Mouse (Mus musculus) hindbrain, embryonic 10.5 days (tissue): ENCODE data around the gene Rhbg. TPM values are rescaled to one million over a fixed set of nuclear protein-coding genes. Genes with fewer than 3 reads are reported as not detected.
"Not testable (repeated sequence)": the region's sequence is repeated elsewhere in the genome, so short reads cannot be mapped to it uniquely, and the experiment has no call there.

Experiments
- DNase-seq: peaks from one replicate; pipeline ENCODE4 v3.0.0-alpha.2; 2017; ENCODE audit warnings: low spot score
- H3K27ac ChIP-seq: fragments of 300-500 bp; sonication (generic); 2 replicates; pipeline ENCODE4 v1.5.1; 2016; ENCODE audit warnings: mild to moderate bottlenecking, moderate library complexity
- H3K27me3 ChIP-seq: fragments of 300-500 bp; sonication (generic); 2 replicates; pipeline ENCODE4 v1.6.1; 2016; ENCODE audit warnings: mild to moderate bottlenecking; ENCODE audit not compliant: poor library complexity, insufficient read depth, severe bottlenecking
- H3K36me3 ChIP-seq: fragments of 300-500 bp; sonication (generic); 2 replicates; pipeline ENCODE4 v1.6.1; 2016; ENCODE audit warnings: mild to moderate bottlenecking, moderate library complexity
- H3K4me1 ChIP-seq: fragments of 300-500 bp; sonication (generic); replicated peaks from 2 replicates; pipeline ENCODE4 v1.6.1; 2016; ENCODE audit warnings: mild to moderate bottlenecking
- H3K4me3 ChIP-seq: fragments of 300-500 bp; sonication (generic); 2 replicates; pipeline ENCODE4 v1.5.1; 2016; ENCODE audit warnings: mild to moderate bottlenecking, moderate library complexity
- H3K9me3 ChIP-seq: fragments of 300-500 bp; sonication (generic); 2 replicates; pipeline ENCODE4 v1.6.1; 2016; ENCODE audit warnings: mild to moderate bottlenecking, moderate library complexity
- WGBS: fragments of 180-500 bp; shearing (Covaris S2); methylation state at CpG from one replicate; pipeline ENCODE4 v1.1.7; 2016; 5-methylcytosine and 5-hydroxymethylcytosine counted together
- polyA plus RNA-seq: library from polyadenylated mRNA; unstranded; fragments of >200 nt; fragmentation: Nextera tagmentation; extraction: Ambion mirVana; gene quantifications from 2 replicates; pipeline ENCODE4 v1.2.1, GENCODE M21; 2016

Rhbg gene
- polyA plus RNA-seq = not detected in 2 replicates

GRCm38 (mm10) chr3:88254268-88254926 is at the start of gene Rhbg:
Gene Rhbg (minus strand): TSS chr3:88254709.
- peak within 1 kb of the TSS; percentile 52 for H3K4me3 ChIP-seq
- WGBS = 2% methylated on average over 34 of the region's 34 CpGs
- H3K27ac ChIP-seq = peak within 1 kb of the TSS; percentile 59
- H3K4me1 ChIP-seq = peaks cover 19% of the 10 kb centered on the region
- no peaks in the 10 kb centered on the region for H3K36me3 ChIP-seq
- no peak for DNase-seq
- no peaks in the 10 kb centered on the region for H3K9me3 ChIP-seq
- peaks cover 61% of the 10 kb centered on the region for H3K27me3 ChIP-seq

- Histone ChIP-seq H3K27me3 (no peaks in the 10 kb centered on the region), H3K4me3 (0 out of 2 replicates have a peak overlapping the region, but pooled peaks have one; percentile 80), H3K9me3 (no peaks in the 10 kb centered on the region), H3K36me3 (peaks cover 61% of the 10 kb centered on the region), H3K27ac (no peak overlapping the region), H3K4me1 (peaks cover 23% of the 10 kb centered on the region)
- DNase-seq = no peak
- 97% methylated on average over 1 of the region's 1 CpGs for WGBS
These were observed 44.7 kb upstream of the Rhbg start for GRCm38 (mm10) chr3:88299172-88299571.

GRCm38 (mm10) chr3:88297321-88297851 is 42.9 kb upstream of the Rhbg start:
- WGBS = under 1% methylated on average over 30 of the region's 30 CpGs
- peaks cover 23% of the 10 kb centered on the region for H3K4me1 ChIP-seq
- DNase-seq = no peak
- H3K36me3 ChIP-seq = peaks cover 43% of the 10 kb centered on the region
- no peaks in the 10 kb centered on the region for H3K27me3 ChIP-seq
- peak overlapping the region; percentile 80 for H3K4me3 ChIP-seq
- H3K9me3 ChIP-seq = no peaks in the 10 kb centered on the region
- H3K27ac ChIP-seq = peak overlapping the region; percentile 96

- Histone ChIP-seq H3K4me3 (peak within 1 kb of the TSS; percentile 80), H3K36me3 (peaks cover 37% of the 10 kb centered on the region), H3K4me1 (peaks cover 23% of the 10 kb centered on the region), H3K9me3 (no peaks in the 10 kb centered on the region), H3K27ac (peak within 1 kb of the TSS; percentile 96), H3K27me3 (no peaks in the 10 kb centered on the region)
- peak; percentile 96 for DNase-seq
- WGBS = under 1% methylated on average over 44 of the region's 44 CpGs
These were observed 42.2 kb upstream of the Rhbg start, which contains the start of the genes Tsacc and Cct3 for GRCm38 (mm10) chr3:88296561-88297318. Gene Tsacc (minus strand): TSS chr3:88296999. Gene Cct3 (plus strand): TSS chr3:88297116.

GRCm38 (mm10) chr3:88296110-88296560 is 41.6 kb upstream of the Rhbg start:
- peak overlapping the region; percentile 96 for H3K27ac ChIP-seq
- peaks cover 23% of the 10 kb centered on the region for H3K4me1 ChIP-seq
- H3K4me3 ChIP-seq = peak overlapping the region; percentile 80
- WGBS = 2% methylated on average over 12 of the region's 12 CpGs
- DNase-seq = no peak
- no peaks in the 10 kb centered on the region for H3K27me3 ChIP-seq
- H3K9me3 ChIP-seq = no peaks in the 10 kb centered on the region
- peaks cover 31% of the 10 kb centered on the region for H3K36me3 ChIP-seq

GRCm38 (mm10) chr3:88295272-88295671 is 40.8 kb upstream of the Rhbg start:
- Histone ChIP-seq H3K4me3 (peak overlapping the region; percentile 80), H3K27ac (peak overlapping the region; percentile 96), H3K4me1 (peaks cover 23% of the 10 kb centered on the region), H3K36me3 (peaks cover 22% of the 10 kb centered on the region)
- not testable (repeated sequence) for H3K9me3 ChIP-seq, DNase-seq, H3K27me3 ChIP-seq
- WGBS = 74% methylated on average over 1 of the region's 1 CpGs

- 67% methylated on average over 4 of the region's 4 CpGs for WGBS
- no peak overlapping the region for H3K4me3 ChIP-seq
- no peaks in the 10 kb centered on the region for H3K9me3 ChIP-seq
- peaks cover 9% of the 10 kb centered on the region for H3K4me1 ChIP-seq
- H3K27ac ChIP-seq = no peak overlapping the region
- peaks cover 2% of the 10 kb centered on the region; the same call in 1 of the 2 replicates for H3K36me3 ChIP-seq
- peak; percentile 15 for DNase-seq
- no peaks in the 10 kb centered on the region for H3K27me3 ChIP-seq
These were observed 37.5 kb upstream of the Rhbg start for GRCm38 (mm10) chr3:88291970-88292369.

GRCm38 (mm10) chr3:88288133-88288713 is 33.7 kb upstream of the Rhbg start:
- not testable (repeated sequence) for H3K9me3 ChIP-seq, H3K27me3 ChIP-seq, H3K4me3 ChIP-seq, DNase-seq, H3K4me1 ChIP-seq, H3K27ac ChIP-seq
- 89% methylated on average over 10 of the region's 10 CpGs for WGBS
- H3K36me3 ChIP-seq = peaks cover 13% of the 10 kb centered on the region

- no peak within 1 kb of the TSS for H3K4me3 ChIP-seq
- no peaks in the 10 kb centered on the region for H3K4me1 ChIP-seq
- H3K27ac ChIP-seq = no peak within 1 kb of the TSS
- DNase-seq = no peak
- WGBS = 96% methylated on average over 4 of the region's 4 CpGs
- H3K27me3 ChIP-seq = no peaks in the 10 kb centered on the region
- no peaks in the 10 kb centered on the region for H3K9me3 ChIP-seq
- peaks cover 13% of the 10 kb centered on the region for H3K36me3 ChIP-seq
These were observed 32.6 kb upstream of the Rhbg start, which contains the start of gene Gm38392 for GRCm38 (mm10) chr3:88287110-88287509. Gene Gm38392 (minus strand): TSS chr3:88287210.

- 79% methylated on average over 2 of the region's 2 CpGs for WGBS
- H3K9me3 ChIP-seq, H3K27me3 ChIP-seq, H3K4me1 ChIP-seq, H3K4me3 ChIP-seq, DNase-seq, H3K27ac ChIP-seq: not testable (repeated sequence)
- peaks cover 13% of the 10 kb centered on the region for H3K36me3 ChIP-seq
These were observed 31.0 kb upstream of the Rhbg start for GRCm38 (mm10) chr3:88285565-88285895.

GRCm38 (mm10) chr3:88284815-88285564 is 30.5 kb upstream of the Rhbg start:
- not testable (repeated sequence) for H3K4me3 ChIP-seq, H3K27me3 ChIP-seq, H3K4me1 ChIP-seq, H3K9me3 ChIP-seq, DNase-seq, H3K27ac ChIP-seq
- peaks cover 13% of the 10 kb centered on the region for H3K36me3 ChIP-seq
- WGBS = 95% methylated on average over 14 of the region's 14 CpGs
